Mouse (Mus musculus): ENCODE data around the gene Jund.

Jund gene

GRCm38 (mm10) chr8:70699834-70700554 is 1.2 kb downstream of the Jund start:
- peak; percentile 80 for DNase-seq (ENCODE audit: low spot score)

GRCm38 (mm10) chr8:70700555-70700922 is 1.8 kb downstream of the Jund start:
- DNase-seq (ENCODE audit: low spot score) = peak; percentile 96

GRCm38 (mm10) chr8:70701048-70701981 is 2.6 kb downstream of the Jund start:
- DNase-seq (ENCODE audit: low spot score) = no peak

GRCm38 (mm10) chr8:70701982-70702841 is 3.5 kb downstream of the Jund start:
- DNase-seq (ENCODE audit: low spot score) = peak; percentile 82

GRCm38 (mm10) chr8:70702842-70703182 is 4.1 kb downstream of the Jund start:
- DNase-seq (ENCODE audit: low spot score) = peak; percentile 91

GRCm38 (mm10) chr8:70703287-70703686 is 4.5 kb downstream of the Jund start, which contains the start of gene Iqcn:
Iqcn (plus strand) TSS chr8:70703457.
- no peak for DNase-seq (ENCODE audit: low spot score)

- no peak for DNase-seq (ENCODE audit: low spot score)
Measured at GRCm38 (mm10) chr8:70708281-70708680, 9.5 kb downstream of the Jund start.

- no peak for DNase-seq (ENCODE audit: low spot score)
Measured at GRCm38 (mm10) chr8:70709794-70710193, 11.0 kb downstream of the Jund start.

- peak; percentile 49 for DNase-seq (ENCODE audit: low spot score)
Measured at GRCm38 (mm10) chr8:70710296-70710695, 11.5 kb downstream of the Jund start.

GRCm38 (mm10) chr8:70711041-70711440 is 12.3 kb downstream of the Jund start:
- no peak for DNase-seq (ENCODE audit: low spot score)

GRCm38 (mm10) chr8:70713991-70714390 is 15.2 kb downstream of the Jund start:
- DNase-seq (ENCODE audit: low spot score) = no peak

GRCm38 (mm10) chr8:70715086-70715485 is 16.3 kb downstream of the Jund start:
- DNase-seq (ENCODE audit: low spot score) = no peak

GRCm38 (mm10) chr8:70716521-70717400 is 18.0 kb downstream of the Jund start:
- DNase-seq (ENCODE audit: low spot score) = no peak

- no peak for DNase-seq (ENCODE audit: low spot score)
Measured at GRCm38 (mm10) chr8:70718297-70718696, 19.5 kb downstream of the Jund start, which contains the start of gene Gm3336. Gm3336 (plus strand) TSS chr8:70718543.

- no peak for DNase-seq (ENCODE audit: low spot score)
Measured at GRCm38 (mm10) chr8:70719796-70720270, 21.1 kb downstream of the Jund start.

- peak; percentile 92 for DNase-seq (ENCODE audit: low spot score)
Measured at GRCm38 (mm10) chr8:70720739-70721138, 22.0 kb downstream of the Jund start.

- no peak for DNase-seq (ENCODE audit: low spot score)
Measured at GRCm38 (mm10) chr8:70721601-70722000, 22.9 kb downstream of the Jund start.

- no peak for DNase-seq (ENCODE audit: low spot score)
Measured at GRCm38 (mm10) chr8:70723486-70724210, 24.9 kb downstream of the Jund start, which contains the start of gene Pde4c. Pde4c (plus strand) TSS chr8:70723720.

- no peak for DNase-seq (ENCODE audit: low spot score)
Measured at GRCm38 (mm10) chr8:70724216-70724615, 25.5 kb downstream of the Jund start.

- DNase-seq (ENCODE audit: low spot score) = peak; percentile 37
Measured at GRCm38 (mm10) chr8:70725792-70726447, 27.2 kb downstream of the Jund start.
